Mouse (Mus musculus) WW6 (cell line): ENCODE measurements around the gene Ttll2.
"Not testable (repeated sequence)": the region's sequence is repeated elsewhere in the genome, so short reads cannot be mapped to it uniquely, and the experiment has no call there.

Experiments used
- DNase-seq: peaks from one replicate; pipeline ENCODE4 v3.0.0-alpha.2; 2013; ENCODE audit warnings: low read depth, low spot score

Ttll2 gene

GRCm38 (mm10) chr17:7365615-7366014, 13.1 kb upstream of the Ttll2 start:
- DNase-seq: not testable (repeated sequence)

- DNase-seq: not testable (repeated sequence)
Observed at GRCm38 (mm10) chr17:7360749-7361465, 8.4 kb upstream of the Ttll2 start.

DNA sequence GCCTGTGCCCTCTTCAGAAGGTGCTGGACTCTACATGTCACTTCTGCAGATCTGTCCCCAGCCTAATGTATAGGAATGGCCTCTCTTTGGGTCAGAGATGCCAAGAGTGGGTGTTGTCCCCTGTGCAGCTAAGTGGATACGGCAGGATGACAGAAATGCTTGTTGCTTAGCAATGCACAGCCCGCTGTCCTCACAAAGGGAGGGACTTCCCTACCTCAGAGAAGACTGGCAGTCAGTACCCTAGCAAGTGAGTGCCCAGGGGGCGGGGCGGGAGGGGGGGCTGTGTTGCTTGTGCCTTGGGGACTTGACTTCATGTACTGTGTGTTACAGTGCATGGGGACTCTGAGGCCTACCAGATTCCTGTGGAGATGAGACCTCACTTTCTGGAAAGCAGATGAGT, 7.3 kb upstream of the Ttll2 start:
- not testable (repeated sequence) for DNase-seq

DNA sequence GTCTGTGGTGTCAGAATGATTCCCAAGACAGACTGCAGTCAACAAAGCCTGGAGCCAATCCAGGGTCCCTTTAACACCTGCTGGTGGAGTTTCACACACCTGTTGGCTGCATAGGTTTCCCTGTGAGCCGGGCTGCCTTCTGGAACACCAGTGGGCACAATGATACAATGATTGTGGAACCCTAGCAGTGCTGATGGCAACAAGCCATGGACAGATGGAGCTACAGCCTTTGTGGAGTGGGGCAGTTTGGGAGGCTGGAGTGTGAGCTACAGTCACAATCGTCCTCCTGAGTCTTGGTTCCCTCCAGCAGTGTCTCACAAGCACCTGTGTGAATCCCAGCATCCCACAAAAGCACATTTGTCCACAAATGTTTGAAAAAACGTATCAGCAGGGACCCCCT, 3.7 kb downstream of the Ttll2 start:
- DNase-seq: not testable (repeated sequence)

DNA sequence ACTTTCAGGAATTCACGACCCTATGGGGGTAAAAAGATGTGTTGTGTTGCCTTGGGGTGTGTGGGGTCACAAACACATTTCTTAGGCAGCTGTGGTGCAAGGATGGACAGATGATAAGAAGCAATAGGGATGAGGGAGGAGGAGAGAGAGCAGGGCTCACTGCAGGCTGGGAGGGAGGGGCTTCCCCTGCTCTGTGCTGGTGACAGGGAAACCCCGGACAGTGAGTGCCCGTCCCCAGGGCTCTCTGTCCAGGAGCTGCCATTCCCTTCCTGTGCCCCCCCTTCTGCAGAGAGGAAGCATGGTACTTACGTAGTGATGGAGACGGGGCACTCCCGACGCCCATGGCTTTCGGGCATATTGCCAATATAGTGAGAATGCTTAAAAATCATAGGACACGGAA, 15.1 kb downstream of the Ttll2 start:
- not testable (repeated sequence) for DNase-seq

DNA sequence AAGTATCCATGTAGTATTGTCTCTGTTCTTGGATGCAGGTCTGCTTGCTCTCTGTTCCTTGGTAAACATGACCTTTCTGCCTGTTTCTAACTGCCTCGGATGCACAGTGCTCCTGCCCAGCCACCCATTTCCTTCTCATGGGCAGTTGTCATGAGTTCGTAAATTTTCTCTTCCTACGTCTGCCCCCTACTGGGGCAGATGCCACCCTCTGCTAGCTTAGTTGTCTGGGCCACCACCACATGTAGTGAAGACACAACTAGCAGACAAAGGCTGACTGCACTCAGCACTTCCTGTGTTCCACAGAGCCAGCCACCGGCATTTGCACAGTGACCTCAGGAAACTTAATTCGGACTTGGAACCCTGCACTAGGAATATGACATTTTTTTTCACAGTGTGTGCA, 19.8 kb downstream of the Ttll2 start:
- not testable (repeated sequence) for DNase-seq

DNA sequence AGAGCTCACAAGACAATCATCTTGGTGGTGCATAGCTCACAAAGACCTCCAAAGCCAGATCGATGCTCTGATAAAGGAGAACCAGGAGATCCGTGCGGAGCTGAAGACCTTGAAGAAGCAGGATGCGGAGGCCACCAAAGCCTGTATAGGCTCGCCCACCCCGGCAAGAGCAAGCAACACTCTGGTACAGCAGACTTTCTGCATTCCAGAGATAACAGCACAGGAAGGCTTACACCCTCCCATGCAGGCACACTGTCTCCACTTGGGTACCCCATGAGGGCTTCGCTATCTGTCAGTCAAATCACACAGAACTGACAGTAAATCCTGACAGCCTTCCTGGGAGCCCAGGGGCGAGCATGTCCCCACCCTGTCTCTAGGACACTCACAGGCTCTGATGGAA, 26.1 kb downstream of the Ttll2 start:
- DNase-seq: not testable (repeated sequence)

DNA sequence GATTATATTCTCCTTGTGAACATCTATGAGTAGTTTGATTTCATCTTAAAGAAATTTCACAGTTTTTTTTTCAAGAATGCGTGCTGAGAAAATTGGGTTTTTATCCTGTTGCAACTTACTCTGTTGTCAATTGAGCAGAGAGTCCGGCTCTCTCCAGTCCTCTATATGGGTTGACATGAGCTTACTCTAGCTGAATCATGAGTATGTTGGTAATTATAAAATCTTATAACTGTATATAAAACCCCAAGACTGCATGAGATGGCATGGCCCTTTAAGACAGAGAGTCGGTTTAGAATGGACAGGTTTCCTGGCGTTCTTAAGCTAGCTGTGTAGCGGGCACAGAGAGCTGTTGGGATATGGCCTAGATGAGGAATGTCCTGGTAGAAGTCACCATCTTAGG, 28.1 kb downstream of the Ttll2 start, which contains the start of gene Tcp10a:
Tcp10a (plus strand) TSS at position 301 of the 400 bp plus-strand sequence.
- DNase-seq: not testable (repeated sequence)

DNA sequence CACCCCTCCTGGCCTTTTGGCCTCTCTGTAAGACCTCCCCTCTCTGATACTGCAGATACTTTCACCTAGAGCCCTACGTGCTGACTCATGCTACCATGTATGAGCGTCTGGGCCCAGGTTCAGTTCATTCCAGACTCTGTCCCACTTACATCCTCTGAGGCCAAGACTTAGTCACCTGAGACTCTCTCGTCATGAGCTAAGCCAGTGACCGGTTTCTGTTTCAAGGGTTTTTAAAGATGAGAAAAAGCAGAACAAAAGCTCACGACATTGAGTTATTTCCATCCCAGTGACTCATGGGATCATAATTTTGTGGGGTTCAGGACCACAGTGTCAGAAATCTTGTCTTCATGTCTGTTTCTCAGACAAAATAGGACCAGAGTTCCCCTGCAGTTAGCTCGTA, 32.7 kb downstream of the Ttll2 start:
- not testable (repeated sequence) for DNase-seq

DNA sequence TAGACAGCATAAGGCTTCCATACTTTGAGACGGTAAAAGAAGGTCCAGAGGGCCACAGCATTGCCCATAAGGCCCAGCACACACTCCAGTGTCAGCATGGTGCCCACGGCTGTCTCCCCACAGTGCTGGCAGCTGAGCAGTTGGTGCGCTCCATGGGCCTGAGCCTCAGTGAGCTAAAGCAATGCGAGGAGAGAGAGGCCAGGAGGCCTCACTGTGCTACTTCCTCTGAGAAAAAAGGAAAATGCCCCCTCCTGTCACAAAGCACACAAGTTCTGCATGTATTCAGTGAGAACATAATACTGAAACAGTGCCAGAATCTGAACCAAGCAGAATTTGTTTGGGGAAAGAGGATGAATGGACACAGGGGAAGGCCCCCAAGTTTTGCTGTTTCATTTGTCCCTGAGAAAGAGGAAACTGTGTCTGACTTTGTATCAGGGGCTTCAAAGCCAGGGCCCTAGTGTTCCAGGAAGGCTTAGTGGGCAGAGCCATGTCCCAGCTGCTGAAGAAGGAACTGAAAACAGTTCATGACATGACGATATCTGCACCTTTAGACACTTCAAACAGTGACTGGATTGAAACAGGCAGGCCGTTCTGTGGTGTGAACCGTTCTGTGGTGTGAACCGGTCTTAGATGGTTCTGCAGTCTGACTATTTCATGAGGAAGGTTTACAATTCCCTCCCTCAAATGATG, 36.7 kb downstream of the Ttll2 start:
- DNase-seq: not testable (repeated sequence)

DNA sequence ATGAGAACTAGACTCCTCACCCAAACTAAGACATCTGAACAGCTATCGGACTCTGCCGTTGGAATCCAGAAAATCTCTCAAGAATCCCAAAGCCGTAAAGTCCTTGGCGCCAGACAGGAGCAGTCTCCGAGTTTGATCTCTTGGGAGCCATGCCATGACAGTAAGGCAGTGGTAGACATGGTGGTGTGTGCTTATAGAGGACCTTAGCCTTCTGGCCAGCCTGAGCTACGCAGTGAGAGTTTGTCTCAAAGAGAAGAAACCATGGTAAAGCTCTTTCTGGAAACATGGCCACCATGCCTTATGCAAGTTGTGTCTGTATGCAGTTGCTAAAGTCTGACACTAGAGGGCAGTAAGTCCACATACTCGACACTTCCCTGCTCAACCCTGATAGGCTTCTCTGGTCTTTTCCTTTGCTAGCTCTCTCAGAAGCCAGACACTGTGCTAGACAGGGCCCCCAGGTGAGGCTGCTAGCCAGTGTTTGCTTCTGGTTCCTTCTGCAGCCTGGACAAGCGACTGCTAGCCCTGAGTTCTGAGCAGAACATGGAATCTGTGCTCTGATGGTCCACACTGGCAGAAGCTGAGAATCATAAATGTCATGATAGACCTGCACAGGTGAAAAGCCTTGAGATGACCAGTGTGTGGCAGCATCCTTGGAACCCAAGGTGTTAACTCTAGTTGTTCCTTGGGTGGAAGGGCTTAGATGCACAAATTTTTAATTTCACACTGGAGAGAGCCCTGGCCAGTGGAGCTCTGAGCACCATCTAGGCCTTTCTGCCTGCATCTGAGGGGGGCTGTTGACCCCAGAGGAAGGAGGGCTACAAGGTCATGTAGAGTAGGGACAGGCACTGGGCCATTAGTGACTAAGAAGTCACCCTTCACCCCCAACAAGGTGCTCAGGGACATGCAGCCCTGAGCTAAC, 46.0 kb downstream of the Ttll2 start:
- not testable (repeated sequence) for DNase-seq
